Mouse (Mus musculus): ENCODE measurements around the gene Dhcr24. TPM values are rescaled to one million over a fixed set of nuclear protein-coding genes. Genes with fewer than 3 reads are reported as not detected.

Gene Dhcr24
- 5.6 and 6.2 TPM in 2 replicates for polyA plus RNA-seq (2015; fragmentation: Nextera tagmentation; extraction: Ambion mirVana)

GRCm38 (mm10) chr4:106560846-106561781 lies at the start of gene Dhcr24:
TSS of gene Dhcr24 (plus strand) at chr4:106561038.
- under 1% methylated on average over 87 of the region's 89 CpGs for WGBS
- peak within 1 kb of the TSS; percentile 80 for H3K27ac ChIP-seq

GRCm38 (mm10) chr4:106514606-106515005 lies 46.2 kb upstream of the Dhcr24 start:
- ATAC-seq (ENCODE audit: insufficient number of reproducible peaks, low FRiP score, low TSS enrichment, low read depth), result no peak

More at GRCm38 (mm10) chr4:106560846-106561781, at the start of gene Dhcr24:
- Histone ChIP-seq H3K4me2 (peak within 1 kb of the TSS; percentile 94), H3K9ac (peak within 1 kb of the TSS; percentile 69), H3K36me3 (peaks cover 18% of the 10 kb centered on the region), H3K9me3 (no peaks in the 10 kb centered on the region), H3K4me3 (peak within 1 kb of the TSS; percentile 81), H3K27me3 (no peaks in the 10 kb centered on the region), H3K4me1 (peaks cover 35% of the 10 kb centered on the region)
- peak; percentile 96 for ATAC-seq (ENCODE audit: insufficient number of reproducible peaks, low FRiP score, low TSS enrichment, low read depth)

GRCm38 (mm10) chr4:106522547-106522946 lies 38.3 kb upstream of the Dhcr24 start:
- 45% methylated on average over 3 of the region's 3 CpGs for WGBS
- Histone ChIP-seq H3K36me3 (no peaks in the 10 kb centered on the region), H3K9me3 (no peaks in the 10 kb centered on the region), H3K4me3 (no peak overlapping the region), H3K27ac (no peak overlapping the region), H3K9ac (no peak overlapping the region), H3K27me3 (no peaks in the 10 kb centered on the region), H3K4me2 (no peak overlapping the region), H3K4me1 (no peaks in the 10 kb centered on the region)
- ATAC-seq (ENCODE audit: insufficient number of reproducible peaks, low FRiP score, low TSS enrichment, low read depth), result no peak

More at GRCm38 (mm10) chr4:106514606-106515005, 46.2 kb upstream of the Dhcr24 start:
- Histone ChIP-seq H3K9me3 (no peaks in the 10 kb centered on the region), H3K4me1 (no peaks in the 10 kb centered on the region), H3K4me2 (no peak overlapping the region), H3K9ac (no peak overlapping the region), H3K27me3 (0 out of 2 replicates have a peak, but pooled peaks cover 11% of the 10 kb centered on the region), H3K36me3 (no peaks in the 10 kb centered on the region), H3K27ac (no peak overlapping the region), H3K4me3 (no peak overlapping the region)
- 32% methylated on average over 6 of the region's 6 CpGs for WGBS

GRCm38 (mm10) chr4:106524131-106524530 lies 36.7 kb upstream of the Dhcr24 start:
- H3K4me2 ChIP-seq, result no peak overlapping the region
- no peak overlapping the region for H3K9ac ChIP-seq
- H3K27me3 ChIP-seq, result no peaks in the 10 kb centered on the region
- no peak overlapping the region for H3K27ac ChIP-seq
- no peaks in the 10 kb centered on the region for H3K4me1 ChIP-seq
- H3K4me3 ChIP-seq, result no peak overlapping the region
- H3K36me3 ChIP-seq, result no peaks in the 10 kb centered on the region
- no peak for ATAC-seq (ENCODE audit: insufficient number of reproducible peaks, low FRiP score, low TSS enrichment, low read depth)
- H3K9me3 ChIP-seq, result no peaks in the 10 kb centered on the region
- 73% methylated on average over 2 of the region's 2 CpGs for WGBS

GRCm38 (mm10) chr4:106525001-106525400 lies 35.8 kb upstream of the Dhcr24 start:
- H3K4me3 ChIP-seq, result no peak overlapping the region
- no peak overlapping the region for H3K27ac ChIP-seq
- peaks cover 6% of the 10 kb centered on the region for H3K4me1 ChIP-seq
- 90% methylated on average over 2 of the region's 2 CpGs for WGBS
- no peaks in the 10 kb centered on the region for H3K9me3 ChIP-seq
- no peak overlapping the region for H3K9ac ChIP-seq
- H3K36me3 ChIP-seq, result no peaks in the 10 kb centered on the region
- ATAC-seq (ENCODE audit: insufficient number of reproducible peaks, low FRiP score, low TSS enrichment, low read depth), result no peak
- no peaks in the 10 kb centered on the region for H3K27me3 ChIP-seq
- no peak overlapping the region for H3K4me2 ChIP-seq

- H3K27me3 ChIP-seq, result no peaks in the 10 kb centered on the region
- no peak overlapping the region for H3K4me3 ChIP-seq
- WGBS, result 71% methylated on average over 7 of the region's 7 CpGs
Observed at GRCm38 (mm10) chr4:106527856-106528547, 32.8 kb upstream of the Dhcr24 start.

GRCm38 (mm10) chr4:106529375-106530112 lies 31.3 kb upstream of the Dhcr24 start:
- Histone ChIP-seq H3K9ac (peak overlapping the region; percentile 15; the same call in 1 of the 2 replicates), H3K4me2 (peak overlapping the region; percentile 47), H3K9me3 (no peaks in the 10 kb centered on the region), H3K4me1 (peaks cover 6% of the 10 kb centered on the region), H3K4me3 (peak overlapping the region; percentile 23), H3K36me3 (no peaks in the 10 kb centered on the region), H3K27ac (no peak overlapping the region), H3K27me3 (no peaks in the 10 kb centered on the region)
- 17% methylated on average over 17 of the region's 17 CpGs for WGBS
- peak; percentile 67 for ATAC-seq (ENCODE audit: insufficient number of reproducible peaks, low FRiP score, low TSS enrichment, low read depth)

More at GRCm38 (mm10) chr4:106527856-106528547, 32.8 kb upstream of the Dhcr24 start:
- Histone ChIP-seq H3K36me3 (no peaks in the 10 kb centered on the region), H3K4me2 (no peak overlapping the region), H3K9me3 (no peaks in the 10 kb centered on the region), H3K27ac (no peak overlapping the region), H3K9ac (no peak overlapping the region), H3K4me1 (peaks cover 6% of the 10 kb centered on the region)
- no peak for ATAC-seq (ENCODE audit: insufficient number of reproducible peaks, low FRiP score, low TSS enrichment, low read depth)

- no peak overlapping the region for H3K27ac ChIP-seq
- no peaks in the 10 kb centered on the region for H3K36me3 ChIP-seq
- no peaks in the 10 kb centered on the region for H3K9me3 ChIP-seq
- H3K4me3 ChIP-seq, result no peak overlapping the region
- H3K27me3 ChIP-seq, result no peaks in the 10 kb centered on the region
- H3K9ac ChIP-seq, result no peak overlapping the region
- H3K4me2 ChIP-seq, result no peak overlapping the region
- WGBS, result 59% methylated on average over 9 of the region's 9 CpGs
- no peak for ATAC-seq (ENCODE audit: insufficient number of reproducible peaks, low FRiP score, low TSS enrichment, low read depth)
- H3K4me1 ChIP-seq, result peaks cover 6% of the 10 kb centered on the region
Observed at GRCm38 (mm10) chr4:106530113-106530482, 30.7 kb upstream of the Dhcr24 start.

GRCm38 (mm10) chr4:106533421-106534080 lies 27.3 kb upstream of the Dhcr24 start:
- Histone ChIP-seq H3K9me3 (no peaks in the 10 kb centered on the region), H3K9ac (no peak overlapping the region), H3K36me3 (no peaks in the 10 kb centered on the region), H3K27me3 (no peaks in the 10 kb centered on the region), H3K27ac (no peak overlapping the region), H3K4me1 (peaks cover 6% of the 10 kb centered on the region), H3K4me2 (no peak overlapping the region), H3K4me3 (no peak overlapping the region)
- ATAC-seq (ENCODE audit: insufficient number of reproducible peaks, low FRiP score, low TSS enrichment, low read depth), result no peak
- 55% methylated on average over 7 of the region's 7 CpGs for WGBS

- Histone ChIP-seq H3K27me3 (no peaks in the 10 kb centered on the region), H3K9ac (no peak overlapping the region), H3K9me3 (no peaks in the 10 kb centered on the region), H3K4me3 (no peak overlapping the region), H3K4me2 (no peak overlapping the region), H3K27ac (no peak overlapping the region), H3K36me3 (no peaks in the 10 kb centered on the region), H3K4me1 (peaks cover 5% of the 10 kb centered on the region)
- no peak for ATAC-seq (ENCODE audit: insufficient number of reproducible peaks, low FRiP score, low TSS enrichment, low read depth)
- WGBS, result 71% methylated on average over 7 of the region's 7 CpGs
Observed at GRCm38 (mm10) chr4:106534256-106534655, 26.6 kb upstream of the Dhcr24 start.

GRCm38 (mm10) chr4:106539756-106540155 lies 21.1 kb upstream of the Dhcr24 start:
- H3K27me3 ChIP-seq, result no peaks in the 10 kb centered on the region
- no peaks in the 10 kb centered on the region for H3K9me3 ChIP-seq
- ATAC-seq (ENCODE audit: insufficient number of reproducible peaks, low FRiP score, low TSS enrichment, low read depth), result no peak
- H3K4me3 ChIP-seq, result no peak overlapping the region
- H3K4me1 ChIP-seq, result no peaks in the 10 kb centered on the region
- H3K36me3 ChIP-seq, result no peaks in the 10 kb centered on the region
- no peak overlapping the region for H3K4me2 ChIP-seq
- no peak overlapping the region for H3K27ac ChIP-seq
- no peak overlapping the region for H3K9ac ChIP-seq
- WGBS, result 83% methylated on average over 5 of the region's 5 CpGs
